ENCODE assay signal across 24 mouse cellular contexts in the genomic region with DNA sequence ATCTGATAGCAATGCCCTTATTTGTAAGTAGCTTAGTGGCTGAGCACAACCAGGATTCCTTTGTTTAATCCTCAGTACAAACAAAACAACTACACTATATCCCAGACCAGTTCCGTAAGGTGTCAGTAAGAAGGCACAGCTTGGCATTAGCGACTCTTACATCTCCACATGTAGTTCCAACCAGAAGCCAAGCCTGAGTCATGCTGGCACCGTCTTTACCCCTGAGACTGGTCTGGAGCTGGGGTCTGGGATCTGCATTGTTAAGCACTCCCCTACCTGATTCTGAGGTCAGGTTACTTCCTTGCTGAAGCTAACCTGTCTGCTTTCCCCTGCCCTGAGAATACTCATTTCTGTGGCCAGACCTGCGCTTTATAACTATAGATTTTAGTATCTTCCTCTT. TPM values are rescaled to one million over a fixed set of nuclear protein-coding genes. Genes with fewer than 3 reads are reported as not detected.
DNase-seq lines count a peak whose midpoint lies in the region; ATAC-seq and TF ChIP-seq lines count a peak whose summit lies in the region.
"Had no signal": no experiment of that assay in that cellular context is flagged by ENCODE, and none has a peak within 500 bp of the region (broad histone marks: within the 10 kb centered on the region; RNA-seq: fewer than 3 reads in every experiment).

No protein-coding gene starts in this region.

- 75% methylated on average over 4 of the region's 4 CpGs for WGBS in heart, embryonic 11.5 days (ENCODE audit: insufficient replicate concordance)
- 91% methylated on average over 4 of the region's 4 CpGs for WGBS in spleen, adult 2 months
- 77% methylated on average over 4 of the region's 4 CpGs for WGBS in midbrain, embryonic 10.5 days

- TF ChIP-seq CTCF in spleen, adult 2 months (IDR thresholded peaks at IDR 0.05; ENCODE audit: extremely low read depth, insufficient read depth, insufficient read length, insufficient replicate concordance) = no peak

- no peak overlapping the region for H3K4me3 ChIP-seq in heart, embryonic 11.5 days (ENCODE audit: low read depth, low read length)
- H3K4me3 ChIP-seq in spleen, adult 2 months (ENCODE audit: extremely low read depth, insufficient read depth, insufficient read length) = no peak overlapping the region
- peak overlapping the region; percentile 5 for H3K4me3 ChIP-seq in myocyte
- no peak overlapping the region for H3K4me3 ChIP-seq in midbrain, embryonic 10.5 days
- H3K4me3 ChIP-seq: embryonic facial prominence, embryonic 10.5 days; embryonic facial prominence, embryonic 13.5 days; erythroblast, embryonic 14.5 days; forebrain, embryonic 12.5 days; forebrain, embryonic 15.5 days; hindbrain, embryonic 10.5 days; hindbrain, embryonic 13.5 days; intestine, embryonic 15.5 days had no signal

- H3K27ac ChIP-seq in heart, embryonic 11.5 days (ENCODE audit: low read depth, low read length) = no peak overlapping the region
- peak overlapping the region; percentile 33; the same call in 1 of the 2 replicates for H3K27ac ChIP-seq in spleen, adult 2 months (ENCODE audit: insufficient read depth, low read length)
- H3K27ac ChIP-seq in midbrain, embryonic 10.5 days (replicated peaks) = no peak overlapping the region
- H3K27ac ChIP-seq: embryonic facial prominence, embryonic 10.5 days; embryonic facial prominence, embryonic 13.5 days; forebrain, embryonic 12.5 days; forebrain, embryonic 15.5 days; hindbrain, embryonic 10.5 days; hindbrain, embryonic 13.5 days; intestine, embryonic 15.5 days had no signal

- H3ac ChIP-seq in myocyte (ENCODE audit: control insufficient read depth, insufficient read length) = no peak overlapping the region

- ATAC-seq in heart, embryonic 11.5 days (replicated peaks; ENCODE audit: insufficient number of reproducible peaks, low FRiP score, low TSS enrichment) = no peak
- ATAC-seq: forebrain, embryonic 15.5 days; intestine, embryonic 15.5 days had no signal

- no peak for TF ChIP-seq POLR2A in spleen, adult 2 months (IDR thresholded peaks at IDR 0.05; ENCODE audit: low read depth, low read length)
- no peak for TF ChIP-seq POLR2A in myocyte (IDR thresholded peaks at IDR 0.05; ENCODE audit: insufficient read length, low read depth)

- H3K79me2 ChIP-seq in myocyte (ENCODE audit: control insufficient read depth, insufficient read depth) = no peaks in the 10 kb centered on the region

- no peaks in the 10 kb centered on the region for H3K27me3 ChIP-seq in heart, embryonic 11.5 days (ENCODE audit: control insufficient read depth, insufficient read depth, low read length)
- H3K27me3 ChIP-seq in spleen, adult 2 months (ENCODE audit: control insufficient read depth, insufficient read depth, low read length) = no peaks in the 10 kb centered on the region
- no peaks in the 10 kb centered on the region for H3K27me3 ChIP-seq in myocyte (ENCODE audit: control insufficient read depth, insufficient read depth, insufficient read length)
- no peaks in the 10 kb centered on the region for H3K27me3 ChIP-seq in midbrain, embryonic 10.5 days (ENCODE audit: low read depth, poor library complexity, severe bottlenecking)
- H3K27me3 ChIP-seq: embryonic facial prominence, embryonic 13.5 days; forebrain, embryonic 12.5 days; forebrain, embryonic 15.5 days; hindbrain, embryonic 13.5 days; intestine, embryonic 15.5 days had no signal

- no peak overlapping the region for H3K9ac ChIP-seq in heart, embryonic 11.5 days (ENCODE audit: low read depth, low read length)
- H3K9ac ChIP-seq: embryonic facial prominence, embryonic 13.5 days; forebrain, embryonic 12.5 days; forebrain, embryonic 15.5 days; hindbrain, embryonic 13.5 days; intestine, embryonic 15.5 days had no signal

- H3K4me2 ChIP-seq in heart, embryonic 11.5 days = no peak overlapping the region
- H3K4me2 ChIP-seq in myocyte (ENCODE audit: low read depth) = peak overlapping the region; percentile 26
- H3K4me2 ChIP-seq: embryonic facial prominence, embryonic 13.5 days; forebrain, embryonic 12.5 days; forebrain, embryonic 15.5 days; hindbrain, embryonic 13.5 days; intestine, embryonic 15.5 days had no signal

- H3K36me3 ChIP-seq in heart, embryonic 11.5 days (ENCODE audit: control insufficient read depth, insufficient read depth, low read length) = no peaks in the 10 kb centered on the region
- no peaks in the 10 kb centered on the region for H3K36me3 ChIP-seq in spleen, adult 2 months (ENCODE audit: control insufficient read depth, insufficient read depth, low read length)
- H3K36me3 ChIP-seq in myocyte (ENCODE audit: control insufficient read depth, insufficient read depth) = peaks cover 3% of the 10 kb centered on the region
- no peaks in the 10 kb centered on the region for H3K36me3 ChIP-seq in midbrain, embryonic 10.5 days
- H3K36me3 ChIP-seq: embryonic facial prominence, embryonic 10.5 days; embryonic facial prominence, embryonic 13.5 days; forebrain, embryonic 12.5 days; forebrain, embryonic 15.5 days; hindbrain, embryonic 10.5 days; intestine, embryonic 15.5 days had no signal

- H3K4me1 ChIP-seq in heart, embryonic 11.5 days (ENCODE audit: control insufficient read depth, insufficient read depth, low read length) = peaks cover 13% of the 10 kb centered on the region
- peaks cover 3% of the 10 kb centered on the region; the same call in 1 of the 2 replicates for H3K4me1 ChIP-seq in spleen, adult 2 months (ENCODE audit: control insufficient read depth, insufficient read depth, insufficient read length)
- H3K4me1 ChIP-seq in midbrain, embryonic 10.5 days = peaks cover 3% of the 10 kb centered on the region; the same call in 1 of the 2 replicates
- H3K4me1 ChIP-seq: embryonic facial prominence, embryonic 13.5 days; forebrain, embryonic 12.5 days; forebrain, embryonic 15.5 days; hindbrain, embryonic 10.5 days; hindbrain, embryonic 13.5 days had no signal

- peak; percentile 82 for DNase-seq in heart, adult 11 months
- no peak for DNase-seq in spleen, adult 2 months (ENCODE audit: low read depth in 1 of 2, low spot score in 2 of 2)
- DNase-seq in spleen, postnatal 14 days (ENCODE audit: low spot score in 2 of 2) = no peak
- peak; percentile 17 for DNase-seq in NIH3T3 (ENCODE audit: low read depth)
- DNase-seq in midbrain, embryonic 10.5 days (ENCODE audit: low spot score) = no peak
- DNase-seq in neural tube, embryonic 10.5 days (ENCODE audit: extremely low spot score, low spot score) = no peak
- DNase-seq: adrenal gland, postnatal 10 days; adrenal gland, postnatal 36 days; cerebellum, adult 11 months; cerebellum, postnatal 36 days; embryo, embryonic 11 days; gastrocnemius, postnatal 10 days; heart, adult 18-20 months; heart, postnatal 36 days had no signal

- H3K9me3 ChIP-seq in heart, embryonic 11.5 days (replicated peaks; ENCODE audit: control insufficient read depth, low read length) = no peaks in the 10 kb centered on the region
- H3K9me3 ChIP-seq in midbrain, embryonic 10.5 days (replicated peaks) = no peaks in the 10 kb centered on the region
- H3K9me3 ChIP-seq: embryonic facial prominence, embryonic 10.5 days; embryonic facial prominence, embryonic 13.5 days; forebrain, embryonic 12.5 days; forebrain, embryonic 15.5 days; hindbrain, embryonic 10.5 days; hindbrain, embryonic 13.5 days; intestine, embryonic 15.5 days had no signal

TF ChIP-seq in myocyte, 11 proteins besides CTCF, POLR2A, EP300 and RAD21:
- TF ChIP-seq CEBPB (IDR thresholded peaks at IDR 0.05; ENCODE audit: insufficient read depth, poor library complexity, severe bottlenecking) = no peak
- no peak for TF ChIP-seq TCF3 (IDR thresholded peaks at IDR 0.05; ENCODE audit: insufficient read length, low read depth)
- TF ChIP-seq REST (IDR thresholded peaks at IDR 0.05; ENCODE audit: insufficient read depth, insufficient read length) = no peak
- no peak for TF ChIP-seq TCF12 (IDR thresholded peaks at IDR 0.05; ENCODE audit: insufficient read depth, poor library complexity, severe bottlenecking)
- TF ChIP-seq POLR2AphosphoS2 (IDR thresholded peaks at IDR 0.05; ENCODE audit: insufficient read length, low read depth) = no peak
- no peak for TF ChIP-seq USF1 (IDR thresholded peaks at IDR 0.05; ENCODE audit: low read depth)
- TF ChIP-seq MYOD1 (IDR thresholded peaks at IDR 0.05; ENCODE audit: control insufficient read depth in 1 of 3, insufficient read length in 2 of 3, low read depth in 2 of 3) = no peak
- TF ChIP-seq E2F4 (IDR thresholded peaks at IDR 0.05; ENCODE audit: insufficient read depth) = no peak
- TF ChIP-seq MAX (IDR thresholded peaks at IDR 0.05; ENCODE audit: low read depth) = no peak
- no peak for TF ChIP-seq SRF (IDR thresholded peaks at IDR 0.05; ENCODE audit: control insufficient read depth, insufficient read length, low read depth)
- no peak for TF ChIP-seq MYOG (IDR thresholded peaks at IDR 0.05; ENCODE audit: control insufficient read depth in 1 of 3, insufficient read depth in 1 of 3, insufficient read length in 2 of 3, low read depth in 2 of 3)

RNA-seq across cellular contexts. Expression of a gene that starts 23.4 kb away (rescaled TPM):
- 34.4 and 38.1 TPM in 2 replicates for polyA plus RNA-seq in heart, embryonic 11.5 days (2014; fragmentation: Nextera tagmentation; extraction: Ambion mirVana)
- 30.0 and 30.3 TPM in 2 replicates for polyA plus RNA-seq in spleen, adult 2 months (2012; rRNA removed)
- 34.0 TPM for polyA plus RNA-seq in myocyte (2012; fragmentation: generic; extraction: Trizol)
- 43.5 and 46.0 TPM in 2 replicates for polyA plus RNA-seq in midbrain, embryonic 10.5 days (2016; fragmentation: Nextera tagmentation; extraction: Ambion mirVana)

RNA-seq across cellular contexts. Expression of a gene that starts 38.5 kb away (rescaled TPM):
- polyA plus RNA-seq in heart, embryonic 11.5 days (2014; fragmentation: Nextera tagmentation; extraction: Ambion mirVana) = 38.4 and 48.4 TPM in 2 replicates
- polyA plus RNA-seq in spleen, adult 2 months (2012; rRNA removed) = 2.8 and 2.9 TPM in 2 replicates
- 4.8 TPM for polyA plus RNA-seq in myocyte (2012; fragmentation: generic; extraction: Trizol)
- polyA plus RNA-seq in midbrain, embryonic 10.5 days (2016; fragmentation: Nextera tagmentation; extraction: Ambion mirVana) = 52.4 and 57.5 TPM in 2 replicates

Comparison
In these comparisons a context has a peak if more than half of its experiments do, and no peak if none do; other contexts are left out.
1. DNase-seq: peak in heart, adult 11 months (single experiment) and NIH3T3 (single experiment); none in spleen, adult 2 months (0 of 2), spleen, postnatal 14 days (0 of 2), midbrain, embryonic 10.5 days (single experiment) and neural tube, embryonic 10.5 days (single experiment).